Mouse (Mus musculus): ENCODE measurements at regions not wholly inside any gene's neighbourhood (a gene's known extent, or its start where the extent isn't known, plus 50 kb on each side); places are given as distances from the start of the nearest gene placed in this dataset.
A peak's percentile ranks its signal among the peaks of the same experiment; 100 is the strongest.

DNA sequence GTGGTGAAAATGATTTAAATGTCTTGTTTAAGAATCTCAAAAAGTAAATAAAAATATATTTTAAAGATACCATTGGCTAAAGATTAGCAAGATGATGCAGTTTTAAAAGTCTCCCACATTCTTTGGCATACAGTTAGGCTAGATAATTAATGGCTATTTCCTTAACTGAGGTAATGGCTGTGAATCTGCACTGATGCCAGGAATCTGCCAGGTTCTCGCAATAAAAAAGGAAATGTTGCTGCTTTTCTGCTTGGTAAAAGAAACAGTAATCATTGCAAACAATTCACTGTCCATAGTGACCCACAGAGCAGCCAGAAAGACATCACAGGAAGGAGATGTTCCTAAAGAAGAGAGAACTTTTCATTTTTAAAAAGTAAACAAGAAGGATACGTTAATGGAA, 557.7 kb upstream of the Akr1e1 start:
- no peak for TF ChIP-seq GATA4 (IDR thresholded peaks at IDR 0.05; ENCODE audit: insufficient replicate concordance, low read length)

DNA sequence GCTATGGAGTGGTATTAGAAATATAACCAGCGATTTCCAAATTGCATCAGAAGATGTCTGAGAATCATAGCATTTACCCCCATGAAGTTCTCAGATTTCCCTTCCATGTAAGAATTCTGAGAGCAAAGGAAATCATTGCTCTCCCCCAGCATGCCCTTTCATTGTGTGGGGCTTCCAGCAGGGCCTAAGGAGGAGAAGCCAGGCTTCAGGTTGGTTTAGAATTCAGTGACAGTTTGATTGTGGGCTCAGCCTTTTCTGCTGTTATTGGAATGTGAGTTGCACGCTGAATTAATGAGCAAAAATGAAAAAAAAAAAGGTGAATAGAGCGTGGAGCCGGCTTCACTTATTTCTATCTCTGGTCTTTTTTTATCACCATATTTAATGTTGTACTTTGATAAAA, 570.0 kb upstream of the Akr1e1 start:
- no peak for TF ChIP-seq GATA4 (IDR thresholded peaks at IDR 0.05; ENCODE audit: insufficient replicate concordance, low read length)

DNA sequence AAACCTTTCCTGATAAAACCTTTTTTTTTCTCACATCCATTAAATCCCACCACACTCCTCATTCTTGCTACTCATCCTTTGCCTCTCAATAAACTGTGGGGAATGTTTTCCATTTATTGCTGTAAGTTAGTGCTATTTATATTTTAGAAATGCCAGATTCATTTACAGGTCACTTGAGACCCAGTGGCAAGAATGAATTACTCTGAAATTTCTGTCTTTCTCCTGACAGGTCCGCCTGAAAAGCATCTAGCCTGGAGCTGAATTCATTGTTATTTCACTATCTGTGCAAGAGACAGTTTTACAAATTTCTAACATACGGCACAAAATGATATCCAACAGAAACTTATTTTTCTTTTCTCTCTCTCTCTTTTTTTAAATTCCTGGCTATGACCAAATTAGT, 570.6 kb upstream of the Akr1e1 start:
- TF ChIP-seq GATA4 (IDR thresholded peaks at IDR 0.05; ENCODE audit: insufficient replicate concordance, low read length) = no peak

DNA sequence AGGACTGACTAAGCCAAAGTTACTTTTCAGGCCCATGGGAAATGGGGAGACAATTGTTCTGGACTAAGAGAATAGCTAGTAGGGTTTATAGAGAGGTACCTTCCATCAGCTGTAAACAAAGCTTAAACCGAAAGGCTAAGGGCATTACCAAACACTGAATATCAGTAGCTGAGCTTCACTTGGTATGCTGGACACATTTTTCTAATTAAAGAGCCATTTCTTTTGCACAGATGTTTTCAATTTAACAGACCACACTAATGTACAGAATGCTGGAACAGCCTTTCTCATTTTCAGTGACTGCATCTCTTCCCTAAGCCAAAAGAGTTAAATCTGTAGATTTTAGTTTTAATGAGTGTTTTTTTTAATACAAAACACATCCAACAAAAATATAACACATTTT, 593.8 kb upstream of the Akr1e1 start:
- no peak for TF ChIP-seq GATA4 (IDR thresholded peaks at IDR 0.05; ENCODE audit: insufficient replicate concordance, low read length)

DNA sequence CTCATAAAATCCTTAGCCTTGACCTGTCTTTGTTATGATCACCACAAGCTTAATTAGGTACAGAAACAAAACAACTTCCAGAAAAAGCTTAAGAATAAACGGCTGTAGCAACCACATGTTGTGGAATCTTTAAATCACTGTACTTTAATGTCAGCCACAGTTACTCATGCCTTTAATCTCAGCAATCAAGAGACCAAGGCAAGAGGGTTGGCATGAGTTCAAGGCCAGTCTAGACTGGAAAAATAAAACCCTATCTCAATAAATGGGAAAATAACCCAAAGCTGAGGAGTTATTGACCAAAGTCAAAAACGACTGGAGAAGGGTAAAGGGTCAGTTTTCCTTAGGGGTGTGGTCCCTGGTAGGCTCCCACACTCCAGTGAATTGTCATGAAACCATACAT, 595.2 kb upstream of the Akr1e1 start:
- no peak for TF ChIP-seq GATA4 (IDR thresholded peaks at IDR 0.05; ENCODE audit: insufficient replicate concordance, low read length)

DNA sequence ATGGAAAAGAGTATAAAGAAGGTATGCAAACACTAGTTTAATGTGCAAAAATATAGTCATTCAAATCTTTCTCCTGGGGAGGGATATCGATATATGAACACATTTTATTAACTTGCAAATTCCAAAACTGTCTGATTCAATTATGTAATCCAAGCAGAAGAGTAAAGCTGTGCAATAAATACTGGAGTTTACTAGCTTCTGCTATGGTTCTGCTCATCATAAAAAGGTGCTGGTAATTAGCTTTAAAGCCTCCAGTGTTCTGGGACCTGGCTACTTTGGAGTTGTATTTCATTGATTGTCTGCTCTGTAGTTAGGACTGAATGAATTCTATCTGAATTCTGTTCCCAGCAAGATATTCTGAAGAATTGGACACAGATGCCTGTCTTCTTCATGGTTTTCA, 602.7 kb upstream of the Akr1e1 start:
- TF ChIP-seq GATA4 (IDR thresholded peaks at IDR 0.05; ENCODE audit: insufficient replicate concordance, low read length) = no peak

DNA sequence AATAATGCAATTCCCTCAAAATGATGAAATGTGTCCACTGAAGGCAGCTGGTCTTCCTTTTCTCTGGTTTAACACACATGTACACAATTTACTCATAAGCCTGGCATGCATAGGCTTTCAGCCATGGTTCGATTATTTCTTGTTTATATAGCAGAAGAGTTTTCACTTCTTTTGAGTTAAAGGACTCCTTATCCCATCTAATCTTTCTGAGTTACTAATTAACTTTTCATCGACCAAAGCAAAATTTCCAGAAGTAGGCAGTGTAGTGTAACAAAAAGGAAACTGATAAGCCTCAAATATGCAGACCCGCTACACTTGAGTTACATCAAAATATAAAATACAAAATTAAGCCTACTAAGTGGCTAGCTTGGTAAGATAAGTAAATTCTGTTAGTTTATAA, 620.5 kb upstream of the Akr1e1 start:
- 0 out of 2 replicates have a peak, but pooled peaks have one; percentile 8 for TF ChIP-seq GATA4 (IDR thresholded peaks at IDR 0.05; ENCODE audit: insufficient replicate concordance, low read length)

DNA sequence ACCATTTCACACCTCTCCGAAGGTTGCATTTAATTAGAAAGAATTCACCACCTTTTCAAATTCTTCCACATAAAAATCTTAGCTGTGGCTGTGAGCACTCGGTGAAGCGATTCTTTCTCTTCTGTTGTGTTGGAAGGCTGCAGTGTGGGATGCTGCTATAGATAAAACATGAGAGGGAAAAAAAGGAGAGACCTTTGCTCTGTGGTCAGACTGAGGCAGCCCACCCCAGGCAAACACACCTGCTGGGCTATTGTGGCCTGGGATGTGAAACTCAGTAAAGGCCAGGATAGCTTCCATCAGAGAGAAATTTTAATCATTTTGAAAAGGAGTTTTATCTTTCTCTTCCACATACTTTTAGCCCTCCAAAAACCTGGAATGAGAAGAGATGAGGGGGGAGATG, 625.3 kb upstream of the Akr1e1 start:
- no peak for TF ChIP-seq GATA4 (IDR thresholded peaks at IDR 0.05; ENCODE audit: insufficient replicate concordance, low read length)

DNA sequence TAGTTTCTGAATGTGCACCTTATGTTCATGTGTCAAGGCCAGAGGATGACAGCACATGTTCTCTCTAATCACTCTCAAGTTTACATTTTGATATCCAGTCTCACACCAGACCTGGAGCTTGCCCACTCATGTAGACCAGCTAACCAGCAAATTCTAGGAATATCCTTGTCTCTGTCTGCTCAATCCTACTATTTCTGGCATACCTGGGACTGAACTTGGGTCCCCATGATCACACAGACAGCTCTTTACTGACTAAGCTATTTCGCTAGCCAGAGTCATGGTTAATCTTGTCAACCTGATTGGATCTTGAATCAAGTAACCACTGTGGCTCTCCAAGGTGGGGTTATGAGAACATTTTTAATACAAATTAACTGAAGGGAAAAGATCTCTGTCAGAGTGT, 625.9 kb upstream of the Klf6 start:
- no peak for TF ChIP-seq GATA4 (IDR thresholded peaks at IDR 0.05; ENCODE audit: insufficient replicate concordance, low read length)

DNA sequence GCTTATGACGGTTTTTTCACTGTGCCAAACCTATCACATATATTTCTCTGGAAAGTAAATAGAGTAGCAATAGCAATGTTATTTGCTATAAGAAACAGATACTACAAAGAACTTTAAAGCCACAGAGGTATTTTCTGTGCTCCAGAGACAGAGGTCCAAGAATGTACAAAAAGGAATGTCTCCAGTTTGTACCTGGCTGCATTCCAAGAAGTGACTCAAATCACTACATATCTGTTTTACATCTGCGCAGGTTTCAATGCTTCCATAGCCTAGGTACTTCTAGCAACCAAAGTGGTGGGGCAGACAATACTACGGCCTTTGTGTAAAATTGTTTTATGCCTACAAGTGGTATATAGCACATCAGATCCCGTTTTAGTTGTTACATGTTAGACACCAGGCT, 620.7 kb upstream of the Klf6 start:
- no peak for TF ChIP-seq GATA4 (IDR thresholded peaks at IDR 0.05; ENCODE audit: insufficient replicate concordance, low read length)

DNA sequence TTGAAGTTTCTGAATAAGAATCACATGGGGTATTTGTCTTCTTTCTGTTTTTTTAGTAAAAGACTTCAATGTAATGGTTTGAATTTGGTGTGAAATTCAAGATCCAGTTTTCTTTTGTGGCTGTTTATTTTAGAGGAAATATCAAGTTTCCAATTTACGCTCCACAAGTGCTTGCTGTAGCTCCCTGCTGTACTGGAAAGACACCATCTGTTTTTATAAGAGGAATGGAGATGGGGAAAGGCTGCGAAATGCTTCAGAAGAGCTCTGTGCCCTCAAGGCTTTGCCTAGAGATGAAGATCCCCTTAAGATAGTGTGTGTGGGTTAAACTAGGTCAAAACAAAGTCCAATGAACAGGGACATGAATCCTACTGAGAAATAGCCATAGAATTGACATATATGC, 618.5 kb upstream of the Klf6 start:
- no peak for TF ChIP-seq GATA4 (IDR thresholded peaks at IDR 0.05; ENCODE audit: insufficient replicate concordance, low read length)

DNA sequence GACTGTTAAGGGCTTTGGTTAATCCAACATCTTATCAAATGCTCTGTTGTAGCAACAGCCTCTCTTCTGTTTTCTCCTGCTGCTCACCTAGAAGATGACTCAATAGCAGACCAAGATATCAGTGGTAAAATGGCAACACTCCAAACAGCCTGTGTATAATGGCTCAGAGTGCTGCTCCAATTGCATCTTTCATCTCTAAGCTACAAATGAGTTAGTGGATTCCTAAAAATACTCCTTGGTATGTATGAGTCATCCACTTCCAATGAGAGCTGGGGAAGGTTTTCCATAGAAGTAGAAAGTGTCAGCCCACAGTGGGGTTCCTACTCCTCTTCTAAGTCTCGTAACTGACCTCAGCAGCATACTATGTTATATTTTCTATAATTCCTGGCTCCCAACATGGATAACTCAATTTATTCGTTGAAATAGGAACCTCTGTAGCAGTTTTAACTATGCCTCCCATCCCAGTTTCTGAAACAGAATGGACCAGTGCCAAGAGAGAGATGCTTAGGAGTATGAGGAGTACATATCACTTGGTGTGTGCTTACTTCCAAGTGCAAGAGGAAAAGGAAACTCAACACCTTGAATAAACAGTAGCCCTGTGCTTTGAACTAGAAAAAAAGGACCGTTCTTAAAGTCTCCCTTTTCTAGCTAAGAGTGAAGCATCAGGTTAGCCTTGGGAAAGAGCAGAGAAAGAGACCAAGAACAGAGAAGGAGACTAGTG, 612.5 kb upstream of the Klf6 start:
- TF ChIP-seq GATA4 (IDR thresholded peaks at IDR 0.05; ENCODE audit: insufficient replicate concordance, low read length) = no peak

DNA sequence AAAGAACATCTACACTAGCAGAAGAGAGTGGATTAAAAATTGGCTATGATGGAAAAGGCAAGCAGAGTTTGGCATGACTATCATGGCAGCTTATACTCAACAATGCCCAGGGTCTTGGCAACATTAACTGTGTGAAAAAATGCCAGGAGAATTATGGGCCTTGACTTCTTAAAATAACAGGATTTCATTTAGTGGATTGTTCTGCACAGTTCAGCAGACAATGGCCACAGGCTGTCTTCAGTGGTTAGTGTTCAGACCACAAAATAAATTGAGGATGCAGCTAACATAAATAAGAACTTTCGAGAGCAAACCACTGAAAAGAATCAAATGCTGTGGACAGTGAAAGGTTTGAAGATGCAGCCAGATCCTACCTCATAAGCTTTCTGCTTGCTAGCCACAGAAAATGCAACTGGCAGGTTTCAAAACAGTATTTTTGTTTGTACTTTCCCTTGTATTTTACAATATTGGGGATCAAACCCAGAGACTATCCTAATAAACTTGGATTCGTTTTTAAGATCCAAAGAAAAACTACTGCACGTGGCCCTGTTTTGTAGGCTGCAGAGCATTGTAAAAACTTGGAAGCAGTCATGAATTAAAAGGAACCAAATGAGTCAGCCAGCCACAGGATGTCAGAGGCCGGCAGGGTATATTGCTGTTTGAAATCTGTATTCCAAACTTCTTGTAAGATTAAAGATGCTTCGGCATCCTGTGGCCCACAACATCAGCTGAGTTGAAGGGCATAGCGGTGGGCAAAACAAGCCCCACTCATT, 603.2 kb upstream of the Klf6 start:
- no peak for TF ChIP-seq GATA4 (IDR thresholded peaks at IDR 0.05; ENCODE audit: insufficient replicate concordance, low read length)

DNA sequence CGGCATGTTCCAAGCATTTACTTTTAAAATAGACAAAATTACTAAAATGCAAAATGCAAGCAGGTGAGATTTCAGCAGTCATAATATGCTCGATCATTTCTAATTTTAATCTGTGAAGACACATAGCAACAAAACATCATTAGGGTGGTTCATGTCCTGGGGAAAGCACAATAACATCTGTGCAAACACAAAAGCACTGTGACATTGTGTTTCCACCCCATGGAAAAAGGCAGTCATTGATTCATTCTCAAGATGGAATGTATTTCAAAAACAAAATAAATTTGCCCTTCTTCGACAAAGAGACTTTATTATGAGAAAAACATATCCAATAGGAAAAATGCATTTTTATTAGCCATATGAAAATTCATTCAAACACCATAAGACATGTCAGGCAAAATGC, 601.5 kb upstream of the Klf6 start:
- TF ChIP-seq GATA4 (IDR thresholded peaks at IDR 0.05; ENCODE audit: insufficient replicate concordance, low read length) = no peak

DNA sequence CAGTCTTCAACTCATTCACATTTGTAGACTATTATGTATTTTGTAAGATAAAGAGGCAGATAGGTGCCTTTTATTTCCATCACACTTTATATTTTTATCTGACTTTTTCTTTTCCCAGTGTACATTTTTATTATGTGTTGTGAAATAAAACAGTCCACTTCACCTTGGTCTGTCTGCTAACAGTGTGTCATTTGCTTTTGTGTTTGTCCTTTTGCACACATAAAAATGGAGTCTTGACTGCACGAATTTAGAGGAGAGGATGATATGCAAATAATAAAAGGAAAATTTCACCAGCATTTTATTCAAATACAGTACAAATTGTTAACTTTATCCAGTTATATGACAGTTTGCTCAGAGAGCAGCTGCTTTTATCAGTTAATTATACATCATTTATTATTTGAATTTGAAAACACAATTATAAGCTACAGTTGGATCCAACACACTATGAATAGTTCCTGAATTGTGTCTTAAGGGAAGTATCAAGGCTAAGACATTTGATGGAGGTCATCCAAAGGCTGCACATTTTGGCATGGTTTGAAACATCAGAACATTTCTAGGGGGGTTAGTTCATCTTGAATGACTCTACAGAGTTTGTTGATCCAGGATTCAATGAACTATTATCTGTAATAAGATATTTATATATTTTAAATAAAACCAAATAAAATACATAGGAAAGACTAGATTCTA, 588.6 kb upstream of the Klf6 start:
- TF ChIP-seq GATA4 (IDR thresholded peaks at IDR 0.05; ENCODE audit: insufficient replicate concordance, low read length) = no peak

DNA sequence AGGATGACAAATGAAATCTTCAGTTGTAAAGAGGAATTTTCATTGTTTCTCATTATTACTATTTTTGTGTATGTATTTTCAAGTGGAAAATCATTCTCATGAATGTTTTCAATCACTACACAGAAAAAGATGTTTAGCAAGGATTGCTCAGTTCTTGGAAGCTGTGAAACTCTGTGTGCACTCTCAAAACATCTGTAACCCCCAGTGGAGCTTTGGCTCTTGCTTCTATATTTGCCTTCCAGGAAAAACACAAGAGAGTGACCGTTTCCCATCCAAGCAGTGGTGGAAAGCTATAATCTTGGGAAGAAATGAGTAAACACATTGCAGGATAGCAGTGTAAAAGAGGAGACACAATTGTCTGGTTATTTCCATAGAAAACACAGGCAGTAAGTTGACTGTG, 584.7 kb upstream of the Klf6 start:
- no peak for TF ChIP-seq GATA4 (IDR thresholded peaks at IDR 0.05; ENCODE audit: insufficient replicate concordance, low read length)

All from liver, adult (tissue).